Mouse (Mus musculus): ENCODE results near the gene Slc7a3. TPM values are rescaled to one million over a fixed set of nuclear protein-coding genes. Genes with fewer than 3 reads are reported as not detected.
"Not testable (repeated sequence)": the region's sequence is repeated elsewhere in the genome, so short reads cannot be mapped to it uniquely, and the experiment has no call there.

Gene Slc7a3
- polyA plus RNA-seq (2016; fragmentation: Nextera tagmentation; extraction: Ambion mirVana), result 1.7 TPM in 2 replicates

GRCm38 (mm10) chrX:101085920-101086319 is at the start of gene Slc7a3:
Gene Slc7a3 (minus strand): TSS chrX:101086020.
- Histone ChIP-seq H3K4me3 (peak within 1 kb of the TSS; percentile 28), H3K4me1 (no peaks in the 10 kb centered on the region), H3K9me3 (replicated peaks) (no peaks in the 10 kb centered on the region), H3K9ac (no peak within 1 kb of the TSS), H3K36me3 (no peaks in the 10 kb centered on the region), H3K27me3 (replicated peaks) (peaks cover 33% of the 10 kb centered on the region), H3K27ac (no peak within 1 kb of the TSS), H3K4me2 (peak within 1 kb of the TSS; percentile 59)
- ATAC-seq, result no peak
- WGBS (ENCODE audit: insufficient replicate concordance), result 38% methylated on average over 11 of the region's 11 CpGs

- 0 out of 2 replicates have a peak, but pooled peaks have one; percentile 13 for ATAC-seq
- Histone ChIP-seq H3K27me3 (replicated peaks) (0 out of 2 replicates have a peak, but pooled peaks cover 5% of the 10 kb centered on the region), H3K4me1 (no peaks in the 10 kb centered on the region), H3K27ac (no peak overlapping the region), H3K9me3 (replicated peaks) (no peaks in the 10 kb centered on the region), H3K9ac (no peak overlapping the region), H3K4me3 (peak overlapping the region; percentile 15; the same call in 1 of the 2 replicates), H3K36me3 (no peaks in the 10 kb centered on the region), H3K4me2 (peak overlapping the region; percentile 45)
- WGBS (ENCODE audit: insufficient replicate concordance), result 35% methylated on average over 12 of the region's 12 CpGs
Measured at GRCm38 (mm10) chrX:101131992-101132791, 46.4 kb upstream of the Slc7a3 start.

DNA sequence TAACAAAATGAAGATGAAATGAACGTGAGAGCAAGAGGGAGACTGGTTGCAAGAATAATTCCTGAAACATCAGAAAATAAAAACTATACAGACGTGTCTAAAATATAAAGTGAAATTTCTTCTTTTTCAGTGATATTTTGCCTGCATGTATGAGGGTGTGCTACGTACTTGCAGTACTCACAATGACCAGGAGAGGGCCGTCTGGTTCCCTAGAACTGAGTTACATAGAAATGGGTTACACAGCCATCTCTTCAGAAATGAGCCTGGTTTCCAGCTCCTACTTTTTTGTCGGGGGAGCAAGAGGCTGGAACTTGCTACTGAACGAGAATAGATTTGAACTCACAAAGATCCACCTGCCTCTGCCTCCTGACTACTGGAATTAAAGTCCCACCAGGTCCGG is 45.2 kb upstream of the Slc7a3 start:
- Histone ChIP-seq H3K27ac (no peak overlapping the region), H3K9me3 (replicated peaks) (no peaks in the 10 kb centered on the region), H3K4me1 (no peaks in the 10 kb centered on the region), H3K4me2 (no peak overlapping the region), H3K9ac (no peak overlapping the region), H3K4me3 (no peak overlapping the region), H3K36me3 (no peaks in the 10 kb centered on the region), H3K27me3 (replicated peaks) (0 out of 2 replicates have a peak, but pooled peaks cover 5% of the 10 kb centered on the region)
- WGBS (ENCODE audit: insufficient replicate concordance), result 18% methylated on average over 7 of the region's 7 CpGs
- ATAC-seq, result no peak

DNA sequence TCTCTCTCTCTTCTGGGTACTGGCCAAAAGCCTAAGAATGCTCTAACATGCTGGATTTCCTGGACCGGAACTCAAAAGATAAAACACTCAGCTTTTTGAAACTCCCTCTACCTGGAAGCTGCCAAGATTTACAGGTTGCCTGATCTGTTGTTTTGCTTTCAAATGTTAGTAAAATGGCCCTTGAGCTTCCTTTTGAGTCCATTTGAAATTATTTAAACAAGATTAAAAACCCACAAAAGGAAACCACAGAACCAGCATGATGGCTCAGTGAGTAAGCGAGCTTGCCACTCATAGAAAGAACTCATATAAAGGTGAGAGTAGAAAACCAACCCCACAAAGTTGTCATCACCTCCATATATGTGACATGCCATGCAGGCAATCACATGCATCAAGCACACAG is 42.7 kb upstream of the Slc7a3 start:
- 49% methylated on average over 2 of the region's 2 CpGs for WGBS (ENCODE audit: insufficient replicate concordance)
- no peaks in the 10 kb centered on the region for H3K36me3 ChIP-seq
- H3K9me3 ChIP-seq (replicated peaks), result no peaks in the 10 kb centered on the region
- H3K27ac ChIP-seq, result no peak overlapping the region
- no peak for ATAC-seq
- H3K9ac ChIP-seq, result no peak overlapping the region
- no peak overlapping the region for H3K4me3 ChIP-seq
- 0 out of 2 replicates have a peak, but pooled peaks cover 5% of the 10 kb centered on the region for H3K27me3 ChIP-seq (replicated peaks)
- no peak overlapping the region for H3K4me2 ChIP-seq
- no peaks in the 10 kb centered on the region for H3K4me1 ChIP-seq

DNA sequence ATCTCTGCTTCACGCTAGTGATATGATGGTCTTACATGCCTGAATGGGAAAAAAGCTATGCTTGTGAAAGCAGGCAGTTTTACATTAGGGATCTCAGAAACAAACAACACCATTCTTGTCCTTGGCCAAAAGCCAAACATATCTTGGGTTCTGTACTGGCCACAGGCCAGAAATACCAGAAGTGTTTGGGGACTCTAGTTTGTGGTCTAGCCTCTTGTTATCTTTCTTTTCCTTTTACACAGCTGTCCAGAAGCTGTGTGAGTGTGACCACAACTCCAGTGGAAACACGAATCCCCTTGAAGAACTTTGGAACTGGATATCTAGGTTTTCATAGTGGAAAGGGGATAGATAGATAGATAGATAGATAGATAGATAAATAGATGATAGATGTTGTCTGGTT is 41.2 kb upstream of the Slc7a3 start:
- H3K9me3 ChIP-seq (replicated peaks), result no peaks in the 10 kb centered on the region
- no peak overlapping the region for H3K4me2 ChIP-seq
- H3K27me3 ChIP-seq (replicated peaks), result 0 out of 2 replicates have a peak, but pooled peaks cover 5% of the 10 kb centered on the region
- no peaks in the 10 kb centered on the region for H3K4me1 ChIP-seq
- no peaks in the 10 kb centered on the region for H3K36me3 ChIP-seq
- no peak overlapping the region for H3K4me3 ChIP-seq
- no peak overlapping the region for H3K27ac ChIP-seq
- no peak overlapping the region for H3K9ac ChIP-seq
- 40% methylated on average over 2 of the region's 2 CpGs for WGBS (ENCODE audit: insufficient replicate concordance)
- ATAC-seq, result no peak

GRCm38 (mm10) chrX:101126474-101126955 is 40.7 kb upstream of the Slc7a3 start:
- no peak overlapping the region for H3K4me3 ChIP-seq
- no peak for ATAC-seq
- WGBS (ENCODE audit: insufficient replicate concordance), result 59% methylated on average over 7 of the region's 7 CpGs

DNA sequence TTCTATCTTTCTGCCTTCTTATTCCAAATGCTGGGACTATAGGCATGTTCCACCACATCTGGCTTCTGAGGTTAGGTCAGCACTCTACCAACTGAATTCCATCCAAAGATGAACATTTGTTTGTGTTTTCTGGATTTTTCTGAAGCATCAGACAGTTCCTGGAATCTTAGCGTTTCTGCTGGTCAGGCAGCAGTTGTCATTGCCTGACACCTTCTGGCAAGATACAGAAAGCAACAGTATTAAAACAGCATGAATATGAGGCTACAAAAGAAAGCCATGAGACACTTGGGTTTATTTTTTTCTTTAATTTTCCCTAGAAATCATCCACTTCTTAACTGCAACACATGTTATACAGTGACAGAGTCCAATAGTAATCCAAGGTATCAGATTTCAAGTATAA is 34.7 kb upstream of the Slc7a3 start:
- WGBS (ENCODE audit: insufficient replicate concordance), result 59% methylated on average over 1 of the region's 1 CpGs
- Histone ChIP-seq H3K27me3 (replicated peaks) (no peaks in the 10 kb centered on the region), H3K4me1 (no peaks in the 10 kb centered on the region), H3K4me3 (no peak overlapping the region), H3K27ac (no peak overlapping the region), H3K36me3 (no peaks in the 10 kb centered on the region), H3K9me3 (replicated peaks) (no peaks in the 10 kb centered on the region), H3K4me2 (no peak overlapping the region), H3K9ac (no peak overlapping the region)
- no peak for ATAC-seq

More at GRCm38 (mm10) chrX:101126474-101126955, 40.7 kb upstream of the Slc7a3 start:
- Histone ChIP-seq H3K4me2 (no peak overlapping the region), H3K4me1 (no peaks in the 10 kb centered on the region), H3K27ac (no peak overlapping the region), H3K9ac (no peak overlapping the region), H3K27me3 (replicated peaks) (0 out of 2 replicates have a peak, but pooled peaks cover 5% of the 10 kb centered on the region), H3K36me3 (no peaks in the 10 kb centered on the region), H3K9me3 (replicated peaks) (no peaks in the 10 kb centered on the region)

GRCm38 (mm10) chrX:101085211-101085610 is 609 bp downstream of the Slc7a3 start:
- H3K4me1 ChIP-seq; H3K9ac ChIP-seq; H3K36me3 ChIP-seq; H3K9me3 ChIP-seq (replicated peaks); H3K27ac ChIP-seq; ATAC-seq: not testable (repeated sequence)
- H3K4me3 ChIP-seq, result peak overlapping the region; percentile 28
- peak overlapping the region; percentile 59 for H3K4me2 ChIP-seq
- WGBS (ENCODE audit: insufficient replicate concordance), result 7% methylated on average over 8 of the region's 9 CpGs
- H3K27me3 ChIP-seq (replicated peaks), result peaks cover 33% of the 10 kb centered on the region

DNA sequence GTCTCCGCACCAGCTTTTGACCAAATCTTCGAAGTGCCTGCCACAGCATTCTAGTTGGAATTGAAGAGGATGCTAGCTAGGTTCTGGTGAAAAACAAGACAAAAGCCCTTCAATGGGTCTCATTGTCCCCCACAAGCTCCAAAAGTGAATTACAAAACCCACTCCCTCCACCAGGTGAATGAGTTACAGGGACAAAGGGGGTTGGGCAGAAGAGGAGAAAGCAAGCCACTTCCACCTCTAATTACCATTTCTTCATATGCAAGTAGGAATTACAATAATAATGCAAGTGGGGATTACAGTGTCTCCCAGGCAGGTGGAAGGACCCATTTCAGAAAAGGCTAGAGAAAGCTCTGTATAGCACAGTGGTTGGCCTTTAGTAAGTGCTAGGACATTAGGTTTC is 1.6 kb downstream of the Slc7a3 start:
- no peak overlapping the region for H3K27ac ChIP-seq
- H3K9ac ChIP-seq, result no peak overlapping the region
- WGBS (ENCODE audit: insufficient replicate concordance), result 55% methylated on average over 2 of the region's 2 CpGs
- H3K4me1 ChIP-seq, result no peaks in the 10 kb centered on the region
- no peaks in the 10 kb centered on the region for H3K9me3 ChIP-seq (replicated peaks)
- ATAC-seq, result no peak
- peaks cover 33% of the 10 kb centered on the region for H3K27me3 ChIP-seq (replicated peaks)
- H3K4me3 ChIP-seq, result no peak overlapping the region
- H3K4me2 ChIP-seq, result 0 out of 2 replicates have a peak overlapping the region, but pooled peaks have one; percentile 59
- no peaks in the 10 kb centered on the region for H3K36me3 ChIP-seq

GRCm38 (mm10) chrX:101065245-101065644 is 20.6 kb downstream of the Slc7a3 start:
- H3K36me3 ChIP-seq, result no peaks in the 10 kb centered on the region
- no peak overlapping the region for H3K27ac ChIP-seq
- no peak overlapping the region for H3K4me3 ChIP-seq
- 58% methylated on average over 1 of the region's 1 CpGs for WGBS (ENCODE audit: insufficient replicate concordance)
- no peak for ATAC-seq
- H3K4me1 ChIP-seq, result no peaks in the 10 kb centered on the region
- no peaks in the 10 kb centered on the region; the same call in 1 of the 2 replicates for H3K27me3 ChIP-seq (replicated peaks)
- no peak overlapping the region for H3K4me2 ChIP-seq
- no peak overlapping the region for H3K9ac ChIP-seq
- H3K9me3 ChIP-seq (replicated peaks), result no peaks in the 10 kb centered on the region

DNA sequence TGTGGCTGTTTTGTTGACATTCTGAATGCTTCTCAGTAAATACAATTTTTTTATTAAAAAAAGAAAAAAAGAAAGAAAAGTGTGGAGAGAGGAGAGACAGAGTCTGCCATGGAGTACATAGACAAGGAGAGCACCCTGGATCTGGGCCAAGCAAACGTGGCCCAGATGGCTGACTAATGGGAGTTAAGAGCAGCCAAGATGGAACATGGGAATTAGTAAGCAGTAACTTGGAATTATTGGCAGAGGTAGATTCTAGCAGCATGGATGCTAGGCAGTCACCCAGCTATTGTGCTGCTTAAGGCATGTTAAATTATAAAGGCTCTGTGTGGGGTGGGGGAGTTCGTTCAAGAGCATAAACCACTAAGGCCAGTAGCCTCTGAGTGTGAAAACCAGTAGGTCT is 22.3 kb downstream of the Slc7a3 start:
- H3K4me1 ChIP-seq, result no peaks in the 10 kb centered on the region
- H3K36me3 ChIP-seq, result no peaks in the 10 kb centered on the region
- H3K9me3 ChIP-seq (replicated peaks), result no peaks in the 10 kb centered on the region
- H3K27ac ChIP-seq, result no peak overlapping the region
- no peak overlapping the region for H3K4me3 ChIP-seq
- 59% methylated on average over 2 of the region's 2 CpGs for WGBS (ENCODE audit: insufficient replicate concordance)
- no peak overlapping the region for H3K9ac ChIP-seq
- no peak for ATAC-seq
- H3K4me2 ChIP-seq, result no peak overlapping the region
- H3K27me3 ChIP-seq (replicated peaks), result no peaks in the 10 kb centered on the region; the same call in 1 of the 2 replicates

DNA sequence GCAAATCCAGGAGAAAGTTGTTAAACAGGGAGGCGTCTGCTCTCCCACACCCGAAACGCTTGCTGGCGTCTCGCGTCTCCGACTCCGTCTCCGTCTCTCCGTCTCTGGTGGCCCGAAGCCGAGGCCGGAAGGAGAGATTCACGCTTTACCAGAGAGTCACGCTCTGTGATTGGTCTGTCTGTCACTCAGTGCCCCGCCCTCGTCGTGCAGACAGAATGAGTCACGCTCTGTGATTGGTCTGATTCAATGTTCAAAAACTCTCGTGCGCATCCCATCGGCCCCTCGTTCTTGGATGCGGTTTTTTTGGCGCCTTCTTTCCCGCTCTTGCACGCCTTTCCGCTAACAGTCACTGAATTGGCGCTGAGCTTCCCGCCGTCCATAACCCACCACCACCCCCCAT is 26.3 kb downstream of the Slc7a3 start, which contains the start of gene Tex11:
Gene Tex11, minus strand, starts transcription at position 127 of the 400 bp plus-strand sequence.
- Histone ChIP-seq H3K4me2 (no peak within 1 kb of the TSS), H3K9me3 (replicated peaks) (no peaks in the 10 kb centered on the region), H3K36me3 (no peaks in the 10 kb centered on the region), H3K4me3 (no peak within 1 kb of the TSS), H3K4me1 (no peaks in the 10 kb centered on the region), H3K9ac (no peak within 1 kb of the TSS), H3K27ac (no peak within 1 kb of the TSS), H3K27me3 (replicated peaks) (no peaks in the 10 kb centered on the region)
- ATAC-seq, result no peak
- WGBS (ENCODE audit: insufficient replicate concordance), result 77% methylated on average over 31 of the region's 31 CpGs

Measured in liver, embryonic 12.5 days (tissue).